Mouse (Mus musculus): ENCODE data around the gene Mycbp2.
A peak's percentile ranks its signal among the peaks of the same experiment; 100 is the strongest.

Mycbp2 gene

GRCm38 (mm10) chr14:103100296-103100695 is 246.3 kb downstream of the Mycbp2 start:
- DNase-seq, result peak; percentile 29

DNA sequence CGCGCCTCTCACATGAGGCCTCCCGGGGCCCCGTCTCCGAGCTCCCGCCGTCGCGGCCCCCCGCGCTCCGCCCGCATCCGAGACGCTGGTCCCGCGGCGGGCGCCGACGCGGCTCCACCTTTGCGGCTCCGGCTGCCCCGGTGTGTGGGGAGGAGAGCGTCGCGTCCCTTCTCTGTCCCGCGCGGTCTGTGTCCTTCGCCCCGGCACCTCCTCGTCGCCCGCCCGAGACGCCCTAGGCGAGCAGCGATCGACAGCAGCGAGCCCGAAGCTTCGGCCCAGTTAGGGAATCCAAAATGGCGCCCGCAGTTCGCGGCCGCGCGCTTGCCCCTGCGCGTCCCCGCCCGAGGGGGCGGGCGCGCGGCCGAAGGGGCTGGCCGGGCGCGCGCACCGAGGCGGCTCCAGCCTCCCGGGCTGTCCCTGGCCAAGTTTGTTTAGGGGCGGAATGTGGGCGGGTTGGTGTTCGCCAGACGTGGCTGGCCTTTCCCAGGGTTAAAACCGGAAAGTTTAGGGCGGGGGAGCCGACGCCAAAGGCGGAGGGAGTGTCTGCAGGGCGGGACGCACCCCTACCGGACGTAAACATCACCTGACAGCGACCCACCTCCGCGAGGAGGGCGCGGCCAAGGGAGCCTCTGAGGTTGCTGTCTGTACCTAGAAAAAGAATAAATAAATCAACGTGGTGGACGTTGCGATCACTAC is 247.2 kb downstream of the Mycbp2 start, which contains the start of gene Fbxl3:
Gene Fbxl3, minus strand, starts transcription at position 329 of the 696 bp plus-strand sequence.
- DNase-seq, result peak; percentile 91

DNA sequence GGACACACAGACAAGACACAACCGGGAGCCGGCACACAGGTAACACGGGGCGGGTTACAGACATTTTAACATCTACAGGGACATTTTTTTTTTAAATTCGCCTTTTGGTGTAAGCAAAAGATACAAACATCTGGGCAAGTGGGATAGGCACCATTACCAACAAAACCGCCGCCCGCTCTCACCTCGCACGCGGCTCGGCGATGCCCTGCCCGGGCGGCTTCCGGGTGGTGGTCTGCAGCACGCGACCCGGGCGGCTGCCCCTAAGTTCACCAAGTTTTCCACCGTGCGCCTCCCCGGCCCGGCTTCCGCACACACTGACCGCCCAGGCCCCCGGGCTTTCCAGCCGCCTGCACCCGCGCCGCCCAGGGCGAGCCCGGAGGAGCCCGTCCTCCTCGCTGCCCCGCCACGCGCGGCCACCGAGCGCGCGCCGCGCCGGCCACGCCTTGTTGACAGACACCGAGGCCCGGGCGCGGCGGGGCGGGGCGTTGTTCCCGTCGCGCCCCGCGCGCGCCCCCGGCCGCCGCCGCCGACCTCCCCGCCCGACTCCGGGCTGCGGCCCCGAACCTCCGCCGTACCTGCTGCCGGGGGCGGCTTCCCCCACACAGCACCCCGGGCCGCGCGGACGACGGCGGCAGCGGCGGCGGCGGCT is 247.9 kb downstream of the Mycbp2 start:
- DNase-seq, result peak; percentile 86

DNA sequence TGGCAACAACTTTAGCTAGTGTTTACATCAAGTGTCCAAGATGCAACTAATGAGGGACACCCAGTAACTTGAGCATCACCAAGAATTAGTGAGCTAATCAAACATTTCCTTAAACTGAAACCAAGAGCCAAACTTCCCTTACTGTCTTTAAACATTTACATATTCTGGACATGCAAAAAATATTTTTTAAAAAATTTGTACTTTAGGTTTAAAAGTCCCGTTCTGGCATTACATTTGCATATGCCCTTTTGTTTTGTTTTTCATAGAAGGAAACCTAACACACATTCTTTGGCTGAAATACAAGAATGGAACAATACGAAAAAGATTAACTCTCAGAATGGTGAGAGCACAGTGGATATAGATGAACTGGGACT is 248.4 kb downstream of the Mycbp2 start:
- DNase-seq, result no peak

GRCm38 (mm10) chr14:103096621-103097020 is 250.0 kb downstream of the Mycbp2 start:
- DNase-seq, result peak; percentile 49

- no peak for DNase-seq
Measured at GRCm38 (mm10) chr14:103095826-103096225, 250.8 kb downstream of the Mycbp2 start.

DNA sequence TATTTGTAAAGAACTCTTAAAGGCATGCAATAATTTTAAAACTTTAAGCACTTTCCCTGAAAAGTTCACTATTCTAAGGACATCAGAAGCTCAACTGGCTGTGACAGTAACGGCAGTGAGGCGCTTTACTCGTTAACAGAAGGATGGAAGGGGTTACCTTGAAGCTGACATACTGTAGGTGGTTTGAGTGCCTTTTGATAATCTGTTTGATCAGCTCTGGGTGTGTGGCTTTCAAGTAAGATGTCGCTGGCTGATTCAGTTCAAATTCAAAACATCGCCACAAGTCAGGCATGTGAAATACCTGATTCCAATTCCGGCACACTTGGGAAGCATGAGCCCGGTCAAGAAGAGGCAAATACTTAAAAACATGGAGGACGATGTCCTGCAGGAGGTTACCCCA is 251.6 kb downstream of the Mycbp2 start:
- no peak for DNase-seq

DNA sequence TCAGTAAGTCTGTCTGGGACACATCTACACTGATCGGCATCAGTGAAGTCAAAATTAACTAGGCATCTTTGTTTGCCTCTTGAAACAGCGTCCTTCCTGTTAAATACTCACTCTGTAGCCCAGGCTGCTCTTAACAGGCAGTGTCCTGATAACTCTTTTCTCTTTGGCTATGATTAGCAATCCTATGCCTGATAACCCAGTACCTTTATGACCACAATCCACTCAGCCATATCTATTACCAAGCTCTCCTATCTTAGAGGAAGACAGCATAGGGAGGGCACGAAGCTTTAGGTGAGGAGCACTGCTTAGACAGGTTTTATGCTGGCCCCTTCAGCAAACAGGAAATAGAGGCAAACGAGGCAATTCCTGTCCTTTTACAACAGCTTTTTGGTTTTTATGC is 252.9 kb downstream of the Mycbp2 start:
- DNase-seq, result no peak

DNA sequence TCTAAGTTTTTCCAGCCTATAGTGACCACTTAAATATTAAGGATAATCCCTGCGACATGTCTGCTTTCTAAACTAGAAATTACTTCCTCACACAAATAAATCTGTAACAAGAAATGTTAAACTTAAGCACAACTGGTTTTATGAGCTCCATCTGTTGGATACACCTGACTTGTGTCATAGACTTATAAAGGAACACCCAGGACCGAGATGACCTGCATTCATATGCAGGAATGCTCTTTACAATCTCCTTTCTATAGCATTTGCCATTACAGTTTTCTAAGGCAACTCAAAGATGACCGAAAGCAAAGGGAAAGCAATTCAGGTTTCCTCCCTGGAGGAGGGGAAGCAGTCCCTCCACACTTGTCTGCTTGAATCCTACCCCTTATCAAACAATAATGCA is 253.4 kb downstream of the Mycbp2 start:
- DNase-seq, result no peak

DNA sequence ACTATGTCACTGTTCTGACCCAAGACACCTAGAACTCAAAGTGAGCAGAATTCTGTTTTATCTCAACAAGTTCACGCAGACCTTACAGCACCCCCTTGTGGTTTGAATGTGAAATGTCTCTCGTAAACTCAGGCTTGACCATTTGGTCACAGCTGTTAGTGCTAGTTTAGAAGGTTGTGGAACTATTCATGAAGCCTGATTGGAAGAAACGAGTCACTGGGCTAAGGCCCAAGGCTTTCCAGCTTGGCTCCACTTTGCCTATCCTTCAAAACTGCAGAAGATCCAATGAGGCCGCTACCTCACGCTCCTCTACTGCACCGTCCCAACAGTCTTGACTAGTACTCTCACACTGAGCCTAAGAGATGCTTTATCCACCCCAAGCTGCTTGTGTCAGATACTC is 258.0 kb downstream of the Mycbp2 start:
- peak; percentile 82 for DNase-seq

- peak; percentile 10 for DNase-seq
Measured at GRCm38 (mm10) chr14:103087846-103088245, 258.8 kb downstream of the Mycbp2 start.

- DNase-seq, result peak; percentile 13
Measured at GRCm38 (mm10) chr14:103086671-103087324, 259.8 kb downstream of the Mycbp2 start.

DNA sequence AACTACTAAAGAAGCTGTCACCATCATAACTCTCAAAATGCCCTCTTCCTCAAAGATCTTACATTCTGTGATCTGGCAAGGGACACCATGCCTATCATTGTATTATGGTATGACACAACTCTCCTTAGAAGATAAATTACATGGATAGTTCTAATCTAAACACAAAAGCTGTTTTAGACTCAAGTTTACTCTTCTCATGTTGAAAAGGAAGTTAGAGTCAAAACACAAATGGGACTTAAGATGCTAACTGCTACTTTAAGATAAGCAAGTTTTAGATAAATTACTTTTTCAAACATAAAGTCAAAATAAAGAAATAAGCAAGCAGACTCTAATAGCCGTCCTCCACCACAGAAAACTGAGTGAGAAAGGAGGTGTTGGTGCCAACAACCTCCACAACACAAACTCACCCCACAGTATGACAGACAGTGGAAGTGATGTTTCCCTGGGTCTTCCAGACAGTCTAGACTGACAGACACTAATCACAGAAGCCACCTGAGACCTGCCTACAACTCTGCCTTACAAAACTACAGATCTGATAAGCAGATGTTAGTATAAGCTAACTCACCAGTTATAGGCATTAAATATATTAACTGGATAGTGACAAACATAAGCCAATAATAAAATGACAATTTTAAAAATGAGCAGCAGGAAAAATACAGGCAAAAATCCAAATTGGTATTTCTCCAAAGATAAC is 260.6 kb downstream of the Mycbp2 start:
- peak; percentile 10 for DNase-seq

- DNase-seq, result peak; percentile 92
Measured at GRCm38 (mm10) chr14:103079209-103079977, 267.2 kb downstream of the Mycbp2 start.

- peak; percentile 58 for DNase-seq
Measured at GRCm38 (mm10) chr14:103078006-103078912, 268.4 kb downstream of the Mycbp2 start.

GRCm38 (mm10) chr14:103077272-103078005 is 269.2 kb downstream of the Mycbp2 start:
- peak; percentile 37 for DNase-seq

- no peak for DNase-seq
Measured at GRCm38 (mm10) chr14:103075166-103075565, 271.4 kb downstream of the Mycbp2 start.

DNA sequence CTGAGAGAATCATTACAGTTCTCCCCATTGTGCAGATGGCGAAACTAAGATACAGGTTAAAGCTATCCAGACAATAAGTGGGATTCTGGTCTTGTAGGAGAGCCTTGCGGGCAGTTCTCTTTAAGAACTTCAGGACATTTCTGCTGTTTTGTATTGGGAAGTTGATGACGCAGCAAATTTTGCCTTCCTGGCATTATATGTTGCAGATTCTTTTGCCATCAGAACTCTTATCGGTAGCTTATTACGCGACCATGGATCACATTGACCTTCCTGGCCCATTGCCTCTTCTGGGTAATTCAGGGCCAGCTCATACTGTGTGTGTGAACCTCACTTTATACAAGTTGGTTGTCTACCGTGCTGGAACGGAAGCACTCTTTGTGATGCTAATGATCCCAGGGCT is 272.8 kb downstream of the Mycbp2 start:
- DNase-seq, result peak; percentile 34

- peak; percentile 28 for DNase-seq
Measured at GRCm38 (mm10) chr14:103072731-103073130, 273.9 kb downstream of the Mycbp2 start.

GRCm38 (mm10) chr14:103071471-103071870 is 275.1 kb downstream of the Mycbp2 start:
- peak; percentile 31 for DNase-seq

DNA sequence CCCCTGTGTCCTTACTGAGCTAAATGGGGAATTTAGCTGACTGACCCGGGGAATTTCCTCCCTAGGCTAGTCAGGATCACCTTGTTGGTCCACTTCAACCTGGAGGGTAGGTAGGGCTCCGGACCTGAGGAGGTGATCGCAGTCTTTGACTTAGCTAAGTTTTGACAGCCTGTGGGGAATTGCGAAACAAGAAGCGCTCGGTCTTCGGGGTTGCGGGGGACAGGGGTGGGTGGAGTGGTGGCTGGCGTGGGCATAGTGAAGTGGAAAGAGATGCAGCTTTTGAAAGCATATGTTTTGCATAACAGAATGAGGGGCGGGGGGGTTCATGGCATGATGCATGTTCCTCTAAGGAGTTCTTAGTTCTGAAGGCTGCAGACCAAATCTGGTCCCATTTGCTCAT is 275.8 kb downstream of the Mycbp2 start:
- DNase-seq, result no peak
